35 mouse cellular contexts compared by ENCODE assay signal in the genomic region with DNA sequence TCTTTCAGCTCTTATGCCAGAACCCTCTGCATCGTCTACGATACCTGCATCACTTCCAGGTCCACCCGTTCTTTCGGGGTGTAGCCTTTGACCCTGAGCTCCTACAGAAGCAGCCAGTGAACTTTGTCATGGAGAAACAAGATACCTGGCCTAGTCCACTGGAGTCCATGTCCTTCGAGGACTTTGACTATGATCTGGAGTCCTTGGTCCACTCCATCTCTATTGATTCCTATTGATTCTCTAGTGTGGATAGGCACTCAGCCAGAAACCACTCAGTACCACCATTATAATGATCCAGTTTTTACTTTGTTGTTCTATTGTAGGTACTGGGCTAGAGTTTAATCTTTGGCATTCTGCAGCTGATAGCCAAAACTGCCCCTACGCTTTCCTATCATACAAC. TPM values are rescaled to one million over a fixed set of nuclear protein-coding genes. Genes with fewer than 3 reads are reported as not detected.
"Had no signal": no experiment of that assay in that cellular context is flagged by ENCODE, and none has a peak within 500 bp of the region (broad histone marks: within the 10 kb centered on the region; RNA-seq: fewer than 3 reads in every experiment).

No protein-coding gene starts in this region.

- H3K27me3 ChIP-seq: heart, embryonic 12.5 days; heart, embryonic 13.5 days; heart, embryonic 15.5 days; hindbrain, embryonic 12.5 days; hindbrain, embryonic 13.5 days; hindbrain, embryonic 15.5 days; intestine, embryonic 15.5 days; kidney, embryonic 15.5 days had no signal

- H3K9me3 ChIP-seq: heart, embryonic 10.5 days; heart, embryonic 12.5 days; heart, embryonic 13.5 days; heart, embryonic 15.5 days; hindbrain, embryonic 10.5 days; hindbrain, embryonic 12.5 days; hindbrain, embryonic 13.5 days; hindbrain, embryonic 15.5 days; intestine, embryonic 15.5 days; kidney, embryonic 15.5 days had no signal

- ATAC-seq: hindbrain, embryonic 16.5 days; hindbrain, postnatal 0 days; inflammation-experienced regulatory T-cells, adult 6 months; intestine, embryonic 15.5 days had no signal

- H3K27ac ChIP-seq: heart, adult 2 months; heart, embryonic 10.5 days; heart, embryonic 13.5 days; heart, embryonic 15.5 days; hindbrain, embryonic 10.5 days; hindbrain, embryonic 12.5 days; hindbrain, embryonic 13.5 days; hindbrain, embryonic 14.5 days; hindbrain, embryonic 15.5 days; hindbrain, postnatal 0 days; intestine, embryonic 15.5 days; kidney, embryonic 15.5 days; kidney, postnatal 0 days; layer of hippocampus, adult 2 months had no signal

- H3K4me3 ChIP-seq: heart, adult 2 months; heart, embryonic 10.5 days; heart, embryonic 12.5 days; heart, embryonic 13.5 days; heart, embryonic 15.5 days; hindbrain, embryonic 10.5 days; hindbrain, embryonic 12.5 days; hindbrain, embryonic 13.5 days; hindbrain, embryonic 15.5 days; intestine, embryonic 15.5 days; kidney, embryonic 15.5 days; layer of hippocampus, adult 2 months had no signal

- DNase-seq: heart, adult 2 months; heart, postnatal 10 days; heart, postnatal 14 days; heart, postnatal 36 days; heart, postnatal 4 days; kidney, adult 11 months; kidney, adult 18-20 months; kidney, adult 2 months; kidney, adult 8-10 months; kidney, adult 9 months; kidney, postnatal 10 days; kidney, postnatal 14 days; kidney, postnatal 25 days; kidney, postnatal 36 days; kidney, postnatal 4 days; layer of hippocampus, adult 9-11 months; layer of hippocampus, postnatal 36 days had no signal

- H3K4me2 ChIP-seq: heart, embryonic 11.5 days; heart, embryonic 12.5 days; heart, embryonic 13.5 days; heart, embryonic 15.5 days; hindbrain, embryonic 12.5 days; hindbrain, embryonic 13.5 days; hindbrain, embryonic 14.5 days; hindbrain, embryonic 15.5 days; intestine, embryonic 15.5 days; kidney, embryonic 15.5 days had no signal

- H3K9ac ChIP-seq: heart, embryonic 12.5 days; heart, embryonic 13.5 days; heart, embryonic 15.5 days; hindbrain, embryonic 12.5 days; hindbrain, embryonic 13.5 days; hindbrain, embryonic 14.5 days; hindbrain, embryonic 15.5 days; intestine, embryonic 15.5 days; kidney, embryonic 15.5 days had no signal

- H3K4me1 ChIP-seq: heart, embryonic 10.5 days; heart, embryonic 12.5 days; heart, embryonic 13.5 days; heart, embryonic 15.5 days; hindbrain, embryonic 10.5 days; hindbrain, embryonic 12.5 days; hindbrain, embryonic 13.5 days; hindbrain, embryonic 15.5 days; intestine, embryonic 15.5 days; kidney, embryonic 15.5 days had no signal

RNA-seq across cellular contexts. Expression of gene BC030499, which starts 3.9 kb away (rescaled TPM):
- total RNA-seq: hematopoietic stem cell, adult 5-6 weeks had no signal
- polyA plus RNA-seq: hindbrain, postnatal 0 days; kidney, postnatal 0 days had no signal
